Mouse (Mus musculus): ENCODE data around the gene Fbxl2. TPM values are rescaled to one million over a fixed set of nuclear protein-coding genes. Genes with fewer than 3 reads are reported as not detected.

Fbxl2 gene
- total and polyA plus RNA-seq, 2 experiments from 2014 or later: 35.7 to 43.4 TPM

GRCm38 (mm10) chr9:113922677-113923076 lies 123.3 kb downstream of the Fbxl2 start:
- no peaks in the 10 kb centered on the region for H3K27me3 ChIP-seq (ENCODE audit: insufficient read depth, low read length)
- no peaks in the 10 kb centered on the region for H3K9me3 ChIP-seq (ENCODE audit: low read length)
- DNase-seq (ENCODE audit: low spot score): no peak
- ATAC-seq (ENCODE audit: low FRiP score): no peak
- H3K36me3 ChIP-seq (ENCODE audit: insufficient read depth, low read length): peaks cover 28% of the 10 kb centered on the region; the same call in 1 of the 2 replicates
- WGBS: 96% methylated on average over 5 of the region's 5 CpGs
- H3K4me1 ChIP-seq (ENCODE audit: insufficient read depth, low read length): no peaks in the 10 kb centered on the region
- no peak overlapping the region for H3K4me2 ChIP-seq (ENCODE audit: low read depth, low read length, poor library complexity, severe bottlenecking)
- no peak for TF ChIP-seq CTCF (IDR thresholded peaks at IDR 0.05)
- H3K9ac ChIP-seq (replicated peaks; ENCODE audit: low read length, poor library complexity, severe bottlenecking): no peak overlapping the region
- no peak overlapping the region for H3K27ac ChIP-seq (ENCODE audit: low read depth, low read length)
- H3K4me3 ChIP-seq (ENCODE audit: low read depth, low read length): no peak overlapping the region

DNA sequence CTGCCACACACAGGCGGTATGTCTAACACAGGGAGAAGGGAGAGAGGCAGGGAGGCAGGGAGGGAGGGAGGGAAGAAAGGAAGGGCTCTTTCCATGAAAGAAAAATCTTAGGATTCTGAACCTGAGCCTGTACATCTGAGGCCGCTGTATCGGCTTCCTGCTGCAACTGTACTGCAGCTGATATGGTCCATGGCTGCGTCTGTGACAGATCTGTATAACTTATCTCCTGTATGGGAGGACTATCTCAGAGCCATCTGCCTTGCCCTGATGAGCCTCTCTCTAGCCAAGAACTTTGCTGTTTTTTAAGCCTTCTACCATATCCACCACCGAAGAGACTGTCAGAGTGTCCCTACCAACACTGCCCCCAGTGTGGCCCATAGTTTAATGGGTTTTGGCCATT lies 130.2 kb downstream of the Fbxl2 start:
- 98% methylated on average over 5 of the region's 5 CpGs for WGBS

More for the DNA sequence above, 130.2 kb downstream of the Fbxl2 start:
- peaks cover 60% of the 10 kb centered on the region for H3K36me3 ChIP-seq (ENCODE audit: insufficient read depth, low read length)
- no peak for ATAC-seq (ENCODE audit: low FRiP score)
- H3K9ac ChIP-seq (replicated peaks; ENCODE audit: low read length, poor library complexity, severe bottlenecking): no peak overlapping the region
- no peak overlapping the region for H3K4me2 ChIP-seq (ENCODE audit: low read depth, low read length, poor library complexity, severe bottlenecking)
- H3K4me3 ChIP-seq (ENCODE audit: low read depth, low read length): no peak overlapping the region
- no peaks in the 10 kb centered on the region for H3K4me1 ChIP-seq (ENCODE audit: insufficient read depth, low read length)
- no peaks in the 10 kb centered on the region for H3K9me3 ChIP-seq (ENCODE audit: low read length)
- DNase-seq (ENCODE audit: low spot score): no peak
- no peaks in the 10 kb centered on the region for H3K27me3 ChIP-seq (ENCODE audit: insufficient read depth, low read length)
- H3K27ac ChIP-seq (ENCODE audit: low read depth, low read length): no peak overlapping the region
- no peak for TF ChIP-seq CTCF (IDR thresholded peaks at IDR 0.05)

Other genes with a start within 250 kb of the Fbxl2 start
- gene Ubp1, start 115.3 kb downstream of the Fbxl2 start, total RNA-seq (2014; rRNA removed): 68.4 and 80.5 TPM in 2 replicates
- gene Ubp1, start 115.3 kb downstream of the Fbxl2 start, polyA plus RNA-seq (2015; fragmentation: Nextera tagmentation; extraction: Ambion mirVana): 17.2 and 19.2 TPM in 2 replicates
- gene Susd5, start 10.9 kb upstream of the Fbxl2 start, total RNA-seq (2014; rRNA removed): 0.90 and 2.4 TPM in 2 replicates
- 1.0 and 1.1 TPM in 2 replicates for gene Susd5, start 10.9 kb upstream of the Fbxl2 start, polyA plus RNA-seq (2015; fragmentation: Nextera tagmentation; extraction: Ambion mirVana)

Measured in midbrain, postnatal 0 days (tissue).